In genomic region chr13:95685736-95686135, GRCm38 (mm10) we compare ENCODE assay signal across 13 mouse cellular contexts. TPM values are rescaled to one million over a fixed set of nuclear protein-coding genes. Genes with fewer than 3 reads are reported as not detected.
DNase-seq lines count a peak whose midpoint lies in the region; ATAC-seq lines count a peak whose summit lies in the region.
"Had no signal": no experiment of that assay in that cellular context is flagged by ENCODE, and none has a peak within 500 bp of the region (broad histone marks: within the 10 kb centered on the region; RNA-seq: fewer than 3 reads in every experiment).

No protein-coding gene starts in this region.

- DNase-seq in CD8-positive naive resting alpha-beta T cell, adult 2 months (ENCODE audit: low read depth in 2 of 2, low spot score in 2 of 2), result peak; percentile 33 to 54
- peak; percentile 55 to 63 for DNase-seq in monocyte, adult 2 months (ENCODE audit: low read depth in 1 of 2, low spot score in 2 of 2)
- peak; percentile 58 for DNase-seq in thymus, postnatal 0 days (ENCODE audit: low spot score)
- no peak for DNase-seq in layer of hippocampus, adult 8-10 months (ENCODE audit: low spot score in 2 of 2)
- no peak for DNase-seq in kidney, adult 11 months
- DNase-seq: cerebellum, adult 18-20 months; heart, postnatal 10 days had no signal

- 89% methylated on average over 5 of the region's 5 CpGs for WGBS in midbrain, embryonic 16.5 days

- H3K4me1 ChIP-seq in midbrain, embryonic 16.5 days (ENCODE audit: control insufficient read depth, insufficient read depth, low read length), result no peaks in the 10 kb centered on the region
- H3K4me1 ChIP-seq: forebrain, embryonic 12.5 days; limb, embryonic 13.5 days; midbrain, embryonic 13.5 days had no signal

- H3K36me3 ChIP-seq in midbrain, embryonic 16.5 days (ENCODE audit: control insufficient read depth, insufficient read depth, low read length), result no peaks in the 10 kb centered on the region

- H3K4me3 ChIP-seq in midbrain, embryonic 16.5 days (ENCODE audit: low read depth, low read length), result no peak overlapping the region
- H3K4me3 ChIP-seq: forebrain, embryonic 12.5 days; limb, embryonic 13.5 days; midbrain, embryonic 13.5 days had no signal

- no peaks in the 10 kb centered on the region for H3K27me3 ChIP-seq in midbrain, embryonic 16.5 days (ENCODE audit: control insufficient read depth, insufficient read depth, low read depth, low read length)
- H3K27me3 ChIP-seq: forebrain, embryonic 12.5 days; limb, embryonic 13.5 days; midbrain, embryonic 13.5 days had no signal

- no peak overlapping the region for H3K27ac ChIP-seq in midbrain, embryonic 16.5 days (ENCODE audit: low read length)
- H3K27ac ChIP-seq: forebrain, embryonic 12.5 days; limb, embryonic 13.5 days; midbrain, embryonic 13.5 days had no signal

- H3K9me3 ChIP-seq in midbrain, embryonic 16.5 days (replicated peaks; ENCODE audit: control insufficient read depth, low read length, poor library complexity, severe bottlenecking), result no peaks in the 10 kb centered on the region
- H3K9me3 ChIP-seq: forebrain, embryonic 12.5 days; limb, embryonic 13.5 days; midbrain, embryonic 13.5 days had no signal

- H3K9ac ChIP-seq in midbrain, embryonic 16.5 days (ENCODE audit: low read depth, low read length), result no peak overlapping the region
- H3K9ac ChIP-seq: forebrain, embryonic 12.5 days; limb, embryonic 13.5 days; midbrain, embryonic 13.5 days had no signal

- H3K4me2 ChIP-seq in midbrain, embryonic 16.5 days (ENCODE audit: low read length), result no peak overlapping the region
- H3K4me2 ChIP-seq: forebrain, embryonic 12.5 days; limb, embryonic 13.5 days; midbrain, embryonic 13.5 days had no signal

- peak; percentile 92 to 97 for ATAC-seq in hematopoietic stem cell, adult 5-6 weeks (replicated peaks in 1 of 2; ENCODE audit: insufficient read depth in 1 of 2, low FRiP score in 2 of 2, low TSS enrichment in 1 of 2, low read depth in 1 of 2, poor library complexity in 2 of 2, severe bottlenecking in 2 of 2)
- ATAC-seq in midbrain, embryonic 16.5 days, result no peak
- ATAC-seq: intestine, postnatal 0 days; midbrain, embryonic 13.5 days had no signal

RNA-seq across cellular contexts. Expression of gene F2rl2, which starts 10.9 kb away (rescaled TPM):
- total RNA-seq in hematopoietic stem cell, adult 5-6 weeks (2017), result 1.4 and 1.8 TPM in 2 replicates
- 0.56 and 0.76 TPM in 2 replicates for polyA plus RNA-seq in thymus, postnatal 0 days (2015; fragmentation: Nextera tagmentation; extraction: Ambion mirVana)
- under 1 TPM; 0.34 to 0.55 (median 0.49) TPM for total RNA-seq in layer of hippocampus, adult 8-10 months (2022)
- 0.30 and 0.40 TPM in 2 replicates for polyA plus RNA-seq in midbrain, embryonic 16.5 days (2015; fragmentation: Nextera tagmentation; extraction: Ambion mirVana)

Comparison
In these comparisons a context has a peak if more than half of its experiments do, and no peak if none do; other contexts are left out.
1. DNase-seq: peak in CD8-positive naive resting alpha-beta T cell, adult 2 months (2 of 2), monocyte, adult 2 months (2 of 2) and thymus, postnatal 0 days (single experiment); none in layer of hippocampus, adult 8-10 months (0 of 2) and kidney, adult 11 months (single experiment).